Mouse (Mus musculus): ENCODE data around the gene Pebp1. TPM values are rescaled to one million over a fixed set of nuclear protein-coding genes. Genes with fewer than 3 reads are reported as not detected.

Pebp1 gene
- polyA plus RNA-seq, 1 experiment from 2014 or later = 617 TPM

- WGBS = 80% methylated on average over 6 of the region's 6 CpGs
- DNase-seq (ENCODE audit: low spot score) = no peak
- H3K9me3 ChIP-seq (ENCODE audit: control insufficient read depth, low read length) = no peaks in the 10 kb centered on the region
- no peaks in the 10 kb centered on the region for H3K36me3 ChIP-seq (ENCODE audit: control insufficient read depth, insufficient read depth, low read length)
- H3K9ac ChIP-seq (ENCODE audit: low read depth, low read length) = no peak overlapping the region
- H3K27ac ChIP-seq (replicated peaks; ENCODE audit: low read depth, low read length) = no peak overlapping the region
- no peak overlapping the region for H3K4me2 ChIP-seq (ENCODE audit: low read depth, low read length)
- H3K4me1 ChIP-seq (ENCODE audit: control insufficient read depth, insufficient read depth, low read length) = peaks cover 6% of the 10 kb centered on the region; the same call in 1 of the 2 replicates
- no peak overlapping the region for H3K4me3 ChIP-seq (ENCODE audit: low read depth, low read length)
- H3K27me3 ChIP-seq (replicated peaks; ENCODE audit: control insufficient read depth, insufficient read depth, low read length) = no peaks in the 10 kb centered on the region
- no peak for ATAC-seq (ENCODE audit: low read depth)
Observed at GRCm38 (mm10) chr5:117292547-117292946, 5.1 kb upstream of the Pebp1 start.

GRCm38 (mm10) chr5:117291312-117291711, 3.9 kb upstream of the Pebp1 start:
- WGBS = 83% methylated on average over 3 of the region's 3 CpGs
- ATAC-seq (ENCODE audit: low read depth) = no peak
- H3K9ac ChIP-seq (ENCODE audit: low read depth, low read length) = no peak overlapping the region

GRCm38 (mm10) chr5:117290081-117290480, 2.7 kb upstream of the Pebp1 start:
- H3K4me3 ChIP-seq (ENCODE audit: low read depth, low read length) = no peak overlapping the region
- H3K27ac ChIP-seq (replicated peaks; ENCODE audit: low read depth, low read length) = no peak overlapping the region
- no peak overlapping the region for H3K4me2 ChIP-seq (ENCODE audit: low read depth, low read length)
- no peaks in the 10 kb centered on the region for H3K27me3 ChIP-seq (replicated peaks; ENCODE audit: control insufficient read depth, insufficient read depth, low read length)
- peaks cover 15% of the 10 kb centered on the region for H3K4me1 ChIP-seq (ENCODE audit: control insufficient read depth, insufficient read depth, low read length)
- no peaks in the 10 kb centered on the region for H3K9me3 ChIP-seq (ENCODE audit: control insufficient read depth, low read length)
- no peak overlapping the region for H3K9ac ChIP-seq (ENCODE audit: low read depth, low read length)
- DNase-seq (ENCODE audit: low spot score) (no peak), ATAC-seq (ENCODE audit: low read depth) (no peak)
- WGBS = 93% methylated on average over 2 of the region's 2 CpGs
- peaks cover 8% of the 10 kb centered on the region for H3K36me3 ChIP-seq (ENCODE audit: control insufficient read depth, insufficient read depth, low read length)

More at GRCm38 (mm10) chr5:117291312-117291711, 3.9 kb upstream of the Pebp1 start:
- Histone ChIP-seq H3K27me3 (replicated peaks; ENCODE audit: control insufficient read depth, insufficient read depth, low read length) (no peaks in the 10 kb centered on the region), H3K36me3 (ENCODE audit: control insufficient read depth, insufficient read depth, low read length) (no peaks in the 10 kb centered on the region), H3K9me3 (ENCODE audit: control insufficient read depth, low read length) (no peaks in the 10 kb centered on the region), H3K4me2 (ENCODE audit: low read depth, low read length) (no peak overlapping the region), H3K27ac (replicated peaks; ENCODE audit: low read depth, low read length) (no peak overlapping the region), H3K4me3 (ENCODE audit: low read depth, low read length) (no peak overlapping the region), H3K4me1 (ENCODE audit: control insufficient read depth, insufficient read depth, low read length) (peaks cover 7% of the 10 kb centered on the region; the same call in 1 of the 2 replicates)
- DNase-seq (ENCODE audit: low spot score) = no peak

GRCm38 (mm10) chr5:117289646-117290045, 2.2 kb upstream of the Pebp1 start:
- no peak overlapping the region for H3K9ac ChIP-seq (ENCODE audit: low read depth, low read length)
- no peaks in the 10 kb centered on the region for H3K9me3 ChIP-seq (ENCODE audit: control insufficient read depth, low read length)
- no peak for ATAC-seq (ENCODE audit: low read depth)
- DNase-seq (ENCODE audit: low spot score) = no peak
- H3K4me2 ChIP-seq (ENCODE audit: low read depth, low read length) = no peak overlapping the region
- H3K4me1 ChIP-seq (ENCODE audit: control insufficient read depth, insufficient read depth, low read length) = peaks cover 15% of the 10 kb centered on the region
- no peaks in the 10 kb centered on the region for H3K27me3 ChIP-seq (replicated peaks; ENCODE audit: control insufficient read depth, insufficient read depth, low read length)
- no peak overlapping the region for H3K4me3 ChIP-seq (ENCODE audit: low read depth, low read length)
- H3K36me3 ChIP-seq (ENCODE audit: control insufficient read depth, insufficient read depth, low read length) = peaks cover 12% of the 10 kb centered on the region
- no peak overlapping the region for H3K27ac ChIP-seq (replicated peaks; ENCODE audit: low read depth, low read length)

- H3K27me3 ChIP-seq (replicated peaks; ENCODE audit: control insufficient read depth, insufficient read depth, low read length) = no peaks in the 10 kb centered on the region
- H3K4me2 ChIP-seq (ENCODE audit: low read depth, low read length) = peak overlapping the region; percentile 77
- DNase-seq (ENCODE audit: low spot score) = no peak
- peaks cover 40% of the 10 kb centered on the region for H3K36me3 ChIP-seq (ENCODE audit: control insufficient read depth, insufficient read depth, low read length)
- peak overlapping the region; percentile 83 for H3K4me3 ChIP-seq (ENCODE audit: low read depth, low read length)
- ATAC-seq (ENCODE audit: low read depth) = no peak
- WGBS = 34% methylated on average over 3 of the region's 3 CpGs
- H3K9me3 ChIP-seq (ENCODE audit: control insufficient read depth, low read length) = no peaks in the 10 kb centered on the region
- H3K9ac ChIP-seq (ENCODE audit: low read depth, low read length) = peak overlapping the region; percentile 85
- peak overlapping the region; percentile 76; the same call in 1 of the 2 replicates for H3K27ac ChIP-seq (replicated peaks; ENCODE audit: low read depth, low read length)
- peaks cover 15% of the 10 kb centered on the region for H3K4me1 ChIP-seq (ENCODE audit: control insufficient read depth, insufficient read depth, low read length)
Observed at GRCm38 (mm10) chr5:117286286-117286685, 1.1 kb downstream of the Pebp1 start.

- Histone ChIP-seq H3K9ac (ENCODE audit: low read depth, low read length) (0 out of 2 replicates have a peak overlapping the region, but pooled peaks have one; percentile 85), H3K9me3 (ENCODE audit: control insufficient read depth, low read length) (no peaks in the 10 kb centered on the region), H3K4me2 (ENCODE audit: low read depth, low read length) (peak overlapping the region; percentile 77; the same call in 1 of the 2 replicates), H3K4me1 (ENCODE audit: control insufficient read depth, insufficient read depth, low read length) (peaks cover 15% of the 10 kb centered on the region), H3K27me3 (replicated peaks; ENCODE audit: control insufficient read depth, insufficient read depth, low read length) (no peaks in the 10 kb centered on the region), H3K36me3 (ENCODE audit: control insufficient read depth, insufficient read depth, low read length) (peaks cover 45% of the 10 kb centered on the region), H3K4me3 (ENCODE audit: low read depth, low read length) (no peak overlapping the region), H3K27ac (replicated peaks; ENCODE audit: low read depth, low read length) (no peak overlapping the region)
- DNase-seq (ENCODE audit: low spot score) (no peak), ATAC-seq (ENCODE audit: low read depth) (no peak)
- WGBS = 66% methylated on average over 4 of the region's 4 CpGs
Observed at GRCm38 (mm10) chr5:117285266-117285665, 2.2 kb downstream of the Pebp1 start.

- Histone ChIP-seq H3K4me3 (ENCODE audit: low read depth, low read length) (no peak overlapping the region), H3K9ac (ENCODE audit: low read depth, low read length) (no peak overlapping the region), H3K4me2 (ENCODE audit: low read depth, low read length) (no peak overlapping the region), H3K9me3 (ENCODE audit: control insufficient read depth, low read length) (no peaks in the 10 kb centered on the region), H3K27ac (replicated peaks; ENCODE audit: low read depth, low read length) (no peak overlapping the region), H3K4me1 (ENCODE audit: control insufficient read depth, insufficient read depth, low read length) (peaks cover 15% of the 10 kb centered on the region), H3K36me3 (ENCODE audit: control insufficient read depth, insufficient read depth, low read length) (peaks cover 45% of the 10 kb centered on the region), H3K27me3 (replicated peaks; ENCODE audit: control insufficient read depth, insufficient read depth, low read length) (no peaks in the 10 kb centered on the region)
- WGBS = 75% methylated on average over 7 of the region's 7 CpGs
- no peak for DNase-seq (ENCODE audit: low spot score)
- ATAC-seq (ENCODE audit: low read depth) = no peak
Observed at GRCm38 (mm10) chr5:117284682-117285081, 2.7 kb downstream of the Pebp1 start.

GRCm38 (mm10) chr5:117284029-117284428, 3.4 kb downstream of the Pebp1 start:
- H3K4me3 ChIP-seq (ENCODE audit: low read depth, low read length) = no peak overlapping the region
- no peaks in the 10 kb centered on the region for H3K27me3 ChIP-seq (replicated peaks; ENCODE audit: control insufficient read depth, insufficient read depth, low read length)
- ATAC-seq (ENCODE audit: low read depth) (no peak), DNase-seq (ENCODE audit: low spot score) (no peak)
- H3K4me2 ChIP-seq (ENCODE audit: low read depth, low read length) = no peak overlapping the region
- WGBS = 79% methylated on average over 9 of the region's 9 CpGs
- H3K27ac ChIP-seq (replicated peaks; ENCODE audit: low read depth, low read length) = no peak overlapping the region
- no peak overlapping the region for H3K9ac ChIP-seq (ENCODE audit: low read depth, low read length)
- H3K9me3 ChIP-seq (ENCODE audit: control insufficient read depth, low read length) = no peaks in the 10 kb centered on the region
- H3K4me1 ChIP-seq (ENCODE audit: control insufficient read depth, insufficient read depth, low read length) = peaks cover 15% of the 10 kb centered on the region
- peaks cover 45% of the 10 kb centered on the region for H3K36me3 ChIP-seq (ENCODE audit: control insufficient read depth, insufficient read depth, low read length)

GRCm38 (mm10) chr5:117282360-117282759, 5.1 kb downstream of the Pebp1 start:
- no peaks in the 10 kb centered on the region for H3K27me3 ChIP-seq (replicated peaks; ENCODE audit: control insufficient read depth, insufficient read depth, low read length)
- peaks cover 9% of the 10 kb centered on the region for H3K4me1 ChIP-seq (ENCODE audit: control insufficient read depth, insufficient read depth, low read length)
- ATAC-seq (ENCODE audit: low read depth) (no peak), DNase-seq (ENCODE audit: low spot score) (no peak)
- no peaks in the 10 kb centered on the region for H3K9me3 ChIP-seq (ENCODE audit: control insufficient read depth, low read length)
- no peak overlapping the region for H3K9ac ChIP-seq (ENCODE audit: low read depth, low read length)
- H3K27ac ChIP-seq (replicated peaks; ENCODE audit: low read depth, low read length) = no peak overlapping the region
- H3K4me2 ChIP-seq (ENCODE audit: low read depth, low read length) = no peak overlapping the region
- 80% methylated on average over 8 of the region's 8 CpGs for WGBS
- no peak overlapping the region for H3K4me3 ChIP-seq (ENCODE audit: low read depth, low read length)
- peaks cover 45% of the 10 kb centered on the region for H3K36me3 ChIP-seq (ENCODE audit: control insufficient read depth, insufficient read depth, low read length)

All from embryonic facial prominence, embryonic 14.5 days (tissue).